Mouse (Mus musculus) cortical plate, adult 2 months (tissue): ENCODE data around the gene Vill.

Source experiments
- CTCF ChIP-seq: fragments of 200-500 bp; IDR thresholded peaks from 2 replicates; pipeline ENCODE4 v1.5.1; 2011; ENCODE audit warnings: mild to moderate bottlenecking, control low read depth, low read length; ENCODE audit not compliant: insufficient read depth; ENCODE audit errors: extremely low read depth
- POLR2A ChIP-seq: fragments of 200-500 bp; IDR thresholded peaks from 2 replicates; pipeline ENCODE4 v1.6.1; 2011; ENCODE audit warnings: mild to moderate bottlenecking, low read length, control low read depth; ENCODE audit not compliant: insufficient read depth; ENCODE audit errors: extremely low read depth

- no peak for TF ChIP-seq CTCF
- no peak for TF ChIP-seq POLR2A
These were observed 58.1 kb downstream of the Vill start for GRCm38 (mm10) chr9:119110640-119111039.
